ENCODE assay signal across 16 mouse cellular contexts in the genomic region with DNA sequence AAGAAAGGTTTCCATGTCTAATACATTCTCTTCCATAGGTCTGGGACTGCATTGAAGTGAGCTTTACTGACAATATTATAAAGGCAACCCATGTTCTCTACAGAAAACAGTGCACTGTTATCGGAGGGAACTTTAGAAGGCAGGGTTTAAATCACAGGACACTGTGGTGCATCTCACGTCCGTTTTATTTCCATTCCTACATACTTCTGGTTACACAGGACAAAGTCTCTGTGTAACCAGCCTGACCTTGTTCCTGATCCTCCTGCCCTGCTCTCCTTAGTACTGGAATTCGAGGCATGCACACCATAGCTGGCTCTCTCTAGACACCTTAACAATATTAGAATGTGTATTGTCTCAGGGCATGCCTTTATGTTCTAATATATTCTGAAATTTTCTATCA.
"Had no signal": no experiment of that assay in that cellular context is flagged by ENCODE, and none has a peak within 500 bp of the region (broad histone marks: within the 10 kb centered on the region; RNA-seq: fewer than 3 reads in every experiment).

No protein-coding gene starts in this region.

- H3K36me3 ChIP-seq: neural tube, embryonic 13.5 days; neural tube, embryonic 15.5 days; stomach, embryonic 15.5 days had no signal

- H3K27ac ChIP-seq: neural tube, embryonic 13.5 days; neural tube, embryonic 15.5 days; stomach, embryonic 15.5 days; stomach, postnatal 0 days had no signal

- H3K9ac ChIP-seq: neural tube, embryonic 13.5 days; neural tube, embryonic 15.5 days; stomach, embryonic 15.5 days had no signal

- DNase-seq: retina, postnatal 1 day; right cerebral cortex, adult 18-20 months; right cerebral cortex, postnatal 14 days; right cerebral cortex, postnatal 25 days; right cerebral cortex, postnatal 4 days; spleen, adult 18-20 months; thymus, adult 18-20 months; thymus, adult 2 months; thymus, postnatal 14 days; thymus, postnatal 25 days; thymus, postnatal 36 days; thymus, postnatal 4 days had no signal

- H3K27me3 ChIP-seq: neural tube, embryonic 13.5 days; neural tube, embryonic 15.5 days; stomach, embryonic 15.5 days had no signal

- H3K9me3 ChIP-seq: neural tube, embryonic 13.5 days; neural tube, embryonic 15.5 days; stomach, embryonic 15.5 days had no signal

- H3K4me1 ChIP-seq: stomach, embryonic 15.5 days had no signal

- H3K4me2 ChIP-seq: neural tube, embryonic 13.5 days; neural tube, embryonic 15.5 days; stomach, embryonic 15.5 days had no signal

- H3K4me3 ChIP-seq: neural tube, embryonic 13.5 days; neural tube, embryonic 15.5 days; stomach, embryonic 15.5 days had no signal
